Mouse (Mus musculus) lung, embryonic 16.5 days (tissue): ENCODE results near the gene Tspan9. TPM values are rescaled to one million over a fixed set of nuclear protein-coding genes. Genes with fewer than 3 reads are reported as not detected.

Source experiments
- ATAC-seq: fragments of 200-750 bp; cut with Nextera tagmentation; 2 replicates; pipeline ENCODE4 v1.8.0; 2017; ENCODE audit warnings: low read depth, mild to moderate bottlenecking, moderate library complexity
- H3K27ac ChIP-seq: fragments of 300-500 bp; sonication (generic); 2 replicates; pipeline ENCODE4 v1.5.1; 2014; ENCODE audit warnings: mild to moderate bottlenecking, control low read depth, low read length
- H3K27me3 ChIP-seq: fragments of 300-500 bp; sonication (generic); 2 replicates; pipeline ENCODE4 v1.6.1; 2014; ENCODE audit warnings: low read depth, low read length, mixed read lengths; ENCODE audit not compliant: control insufficient read depth, insufficient read depth
- H3K36me3 ChIP-seq: fragments of 300-500 bp; sonication (generic); 2 replicates; pipeline ENCODE4 v1.6.1; 2014; ENCODE audit warnings: low read length; ENCODE audit not compliant: control insufficient read depth, insufficient read depth
- H3K4me1 ChIP-seq: fragments of 300-500 bp; sonication (generic); replicated peaks from 2 replicates; pipeline ENCODE4 v1.6.1; 2014; ENCODE audit warnings: low read length, mixed read lengths; ENCODE audit not compliant: control insufficient read depth, insufficient read depth
- H3K4me2 ChIP-seq: fragments of 300-500 bp; sonication (generic); 2 replicates; pipeline ENCODE4 v1.6.1; 2014; ENCODE audit warnings: low read depth, low read length, control low read depth
- H3K4me3 ChIP-seq: fragments of 300-500 bp; sonication (generic); 2 replicates; pipeline ENCODE4 v1.5.1; 2014; ENCODE audit warnings: mild to moderate bottlenecking, low read length, control low read depth
- H3K9ac ChIP-seq: fragments of 300-500 bp; sonication (generic); 2 replicates; pipeline ENCODE4 v1.6.1; 2014; ENCODE audit warnings: low read length, control low read depth
- H3K9me3 ChIP-seq: fragments of 300-500 bp; sonication (generic); 2 replicates; pipeline ENCODE4 v1.6.1; 2016; ENCODE audit warnings: low read length; ENCODE audit not compliant: control insufficient read depth
- WGBS: fragments of 180-500 bp; shearing (Covaris S2); extraction: QIAGEN DNeasy Blood & Tissue Kit; methylation state at CpG from one replicate; pipeline ENCODE4 v1.1.7; 2014; 5-methylcytosine and 5-hydroxymethylcytosine counted together
- polyA plus RNA-seq: library from polyadenylated mRNA; unstranded; fragments of >200 nt; fragmentation: Nextera tagmentation; extraction: Ambion mirVana; gene quantifications from 2 replicates; pipeline ENCODE4 v1.2.1, GENCODE M21; 2015

Gene Tspan9
- polyA plus RNA-seq, 1 experiment from 2014 or later = 158 TPM

DNA sequence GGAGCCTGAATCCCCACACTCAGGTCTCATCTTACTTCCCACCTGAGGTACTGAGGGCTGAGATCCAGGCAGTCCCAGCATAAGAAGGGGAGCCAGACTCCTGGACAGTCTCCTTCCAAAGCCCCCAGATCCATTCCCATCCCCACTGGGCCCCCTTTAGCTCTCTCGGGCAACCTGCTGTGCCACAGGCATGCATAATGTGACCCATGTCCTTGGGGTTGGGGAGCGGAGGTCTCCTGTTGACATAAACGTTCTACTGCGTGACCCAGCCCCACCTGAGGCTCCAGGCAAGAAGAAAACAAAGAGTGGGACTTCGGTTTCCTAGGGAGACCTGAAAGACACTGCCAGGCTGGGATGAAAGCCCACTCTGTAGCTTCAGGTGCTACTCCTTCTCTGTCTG is 172.5 kb downstream of the Tspan9 start:
- H3K27ac ChIP-seq = no peak overlapping the region
- 0 out of 2 replicates have a peak, but pooled peaks cover 4% of the 10 kb centered on the region for H3K4me1 ChIP-seq
- 57% methylated on average over 5 of the region's 5 CpGs for WGBS

DNA sequence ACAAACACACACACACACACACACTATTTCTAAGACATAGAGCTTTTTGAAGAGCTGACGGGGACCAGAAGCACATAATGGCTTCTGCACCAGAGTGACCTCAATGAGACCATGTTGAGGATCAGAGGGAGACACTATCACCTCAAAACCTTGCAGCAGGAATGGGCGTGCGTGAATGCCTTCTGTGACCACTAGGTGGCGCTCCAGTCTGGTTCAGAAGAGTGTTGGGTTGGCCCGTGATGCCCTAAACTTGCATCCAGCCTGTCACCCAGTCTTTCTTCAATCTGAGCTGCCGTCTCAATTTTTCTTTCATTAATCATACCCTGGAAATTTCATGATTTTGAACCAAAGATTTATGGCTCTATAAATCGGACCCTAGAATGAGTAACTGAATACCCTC is 173.3 kb downstream of the Tspan9 start:
- Histone ChIP-seq H3K27me3 (no peaks in the 10 kb centered on the region), H3K9ac (no peak overlapping the region), H3K27ac (no peak overlapping the region), H3K4me3 (no peak overlapping the region), H3K36me3 (no peaks in the 10 kb centered on the region), H3K9me3 (no peaks in the 10 kb centered on the region), H3K4me2 (no peak overlapping the region), H3K4me1 (0 out of 2 replicates have a peak, but pooled peaks cover 4% of the 10 kb centered on the region)
- peak; percentile 53; the same call in 1 of the 2 replicates for ATAC-seq
- WGBS = 10% methylated on average over 7 of the region's 7 CpGs

More for the DNA sequence above, 172.5 kb downstream of the Tspan9 start:
- no peak for ATAC-seq
- no peaks in the 10 kb centered on the region for H3K9me3 ChIP-seq
- H3K4me3 ChIP-seq = no peak overlapping the region
- H3K27me3 ChIP-seq = no peaks in the 10 kb centered on the region
- H3K4me2 ChIP-seq = no peak overlapping the region
- no peaks in the 10 kb centered on the region for H3K36me3 ChIP-seq
- no peak overlapping the region for H3K9ac ChIP-seq

DNA sequence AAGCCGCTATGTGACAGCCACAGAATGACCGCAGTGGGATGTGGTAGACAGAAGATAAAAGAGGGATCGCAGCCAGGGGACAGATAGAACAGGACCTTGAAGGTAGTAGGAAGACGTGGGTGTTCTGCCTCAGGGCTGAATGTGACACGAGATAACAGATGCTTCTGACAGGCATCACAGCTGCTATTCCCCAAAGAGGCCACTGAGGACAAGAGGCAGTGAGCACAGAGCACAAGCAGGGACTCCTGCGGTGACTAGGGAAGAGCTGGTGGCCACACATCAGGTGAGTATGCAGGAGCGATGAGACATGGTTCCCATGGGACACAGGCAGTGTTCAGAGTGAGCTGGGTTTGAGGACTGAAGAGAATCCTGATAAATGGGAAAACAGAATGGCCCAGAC is 173.7 kb downstream of the Tspan9 start:
- Histone ChIP-seq H3K27ac (no peak overlapping the region), H3K4me3 (no peak overlapping the region), H3K36me3 (no peaks in the 10 kb centered on the region), H3K4me1 (0 out of 2 replicates have a peak, but pooled peaks cover 4% of the 10 kb centered on the region), H3K4me2 (no peak overlapping the region), H3K9ac (no peak overlapping the region), H3K27me3 (no peaks in the 10 kb centered on the region), H3K9me3 (no peaks in the 10 kb centered on the region)
- ATAC-seq = no peak
- 74% methylated on average over 7 of the region's 7 CpGs for WGBS

DNA sequence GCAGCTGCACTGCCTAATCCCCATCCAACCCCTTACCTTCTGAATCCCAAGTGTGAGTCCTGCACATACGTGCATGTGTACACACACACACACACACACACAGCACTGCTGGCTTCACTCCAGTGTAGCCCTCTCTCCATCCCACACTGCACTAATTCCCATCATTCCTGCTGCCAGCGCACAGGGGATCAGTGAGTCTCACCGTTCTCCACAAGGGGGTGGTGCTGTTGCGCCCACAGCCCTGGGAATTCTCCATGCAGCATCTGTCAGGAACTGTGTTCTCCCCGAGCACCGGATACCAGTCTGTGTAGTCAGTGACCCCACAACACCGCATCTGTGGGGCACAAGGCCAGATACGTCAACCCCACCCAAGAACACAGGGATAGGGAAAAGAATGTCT is 177.9 kb downstream of the Tspan9 start:
- H3K36me3 ChIP-seq = peaks cover 14% of the 10 kb centered on the region; the same call in 1 of the 2 replicates
- H3K9ac ChIP-seq = no peak overlapping the region
- no peak for ATAC-seq
- H3K4me1 ChIP-seq = no peaks in the 10 kb centered on the region
- no peak overlapping the region for H3K4me2 ChIP-seq
- no peaks in the 10 kb centered on the region for H3K9me3 ChIP-seq
- 49% methylated on average over 8 of the region's 8 CpGs for WGBS
- H3K4me3 ChIP-seq = no peak overlapping the region
- H3K27ac ChIP-seq = no peak overlapping the region
- H3K27me3 ChIP-seq = no peaks in the 10 kb centered on the region

DNA sequence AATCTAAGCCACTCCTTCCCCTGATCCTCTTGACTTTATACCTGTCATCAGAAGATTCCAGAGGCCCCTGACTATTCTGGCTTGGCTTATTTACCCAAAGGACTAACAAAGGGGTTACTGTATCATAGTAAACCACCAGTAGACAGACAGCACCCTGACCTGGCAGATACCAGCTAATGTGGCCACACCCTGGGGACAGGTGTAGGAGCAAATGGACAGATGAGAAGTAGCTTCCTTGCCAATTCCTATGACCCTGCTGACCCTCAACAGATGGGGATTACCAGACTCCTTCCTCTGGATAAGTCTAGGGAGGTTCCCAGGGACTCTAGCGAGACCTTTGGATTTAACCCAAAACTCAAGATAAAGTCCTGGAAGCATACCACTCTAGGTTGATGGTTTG is 183.2 kb downstream of the Tspan9 start:
- H3K36me3 ChIP-seq = peaks cover 14% of the 10 kb centered on the region; the same call in 1 of the 2 replicates
- ATAC-seq = no peak
- H3K9me3 ChIP-seq = no peaks in the 10 kb centered on the region
- no peaks in the 10 kb centered on the region for H3K4me1 ChIP-seq
- H3K9ac ChIP-seq = no peak overlapping the region
- no peak overlapping the region for H3K4me3 ChIP-seq
- 82% methylated on average over 1 of the region's 1 CpGs for WGBS
- H3K4me2 ChIP-seq = no peak overlapping the region
- H3K27ac ChIP-seq = no peak overlapping the region
- no peaks in the 10 kb centered on the region for H3K27me3 ChIP-seq

DNA sequence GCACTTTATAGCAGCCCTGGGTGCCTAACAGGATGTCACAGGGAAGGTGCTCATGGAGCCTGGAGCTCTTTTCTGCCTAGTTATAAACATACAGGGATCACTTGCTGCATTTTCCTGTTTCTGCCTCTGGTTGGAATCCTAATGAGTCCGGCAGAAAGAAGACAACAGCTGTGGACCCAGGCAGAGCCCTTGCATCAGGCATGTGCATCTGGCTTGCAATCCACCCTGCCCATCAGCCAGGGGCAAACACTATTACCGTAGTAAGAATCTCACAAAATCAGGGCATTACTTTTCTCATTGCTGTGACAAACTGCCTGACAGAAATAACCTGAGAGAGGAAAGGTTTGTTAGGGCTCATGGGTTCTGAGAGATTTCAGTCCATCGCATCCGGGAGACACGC is 187.2 kb downstream of the Tspan9 start:
- Histone ChIP-seq H3K4me1 (no peaks in the 10 kb centered on the region), H3K27me3 (no peaks in the 10 kb centered on the region), H3K36me3 (no peaks in the 10 kb centered on the region), H3K4me2 (no peak overlapping the region), H3K4me3 (no peak overlapping the region), H3K9me3 (no peaks in the 10 kb centered on the region), H3K27ac (no peak overlapping the region), H3K9ac (no peak overlapping the region)
- ATAC-seq = no peak
- WGBS = 71% methylated on average over 5 of the region's 5 CpGs

DNA sequence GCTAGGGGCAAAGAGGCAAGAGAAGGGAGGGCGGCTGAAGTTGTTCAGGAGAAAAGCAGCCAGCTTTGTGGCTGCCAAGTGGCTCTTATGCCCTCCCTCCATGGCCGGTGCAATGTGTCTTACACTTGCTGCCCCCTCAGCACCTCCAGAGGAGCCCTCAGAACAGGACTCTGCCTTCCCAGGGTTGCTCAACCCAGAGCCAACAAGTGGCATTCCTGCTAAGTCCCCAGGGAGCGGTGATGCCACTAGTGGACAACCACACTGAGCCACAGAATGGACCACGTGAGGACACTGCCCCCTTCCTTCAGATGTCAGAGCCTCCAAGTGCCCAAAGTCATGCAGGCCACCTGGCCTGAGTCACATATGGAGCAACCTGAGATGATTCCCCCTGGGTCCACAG is 190.3 kb downstream of the Tspan9 start:
- no peak overlapping the region for H3K4me2 ChIP-seq
- no peak overlapping the region for H3K4me3 ChIP-seq
- no peak overlapping the region for H3K9ac ChIP-seq
- no peaks in the 10 kb centered on the region for H3K36me3 ChIP-seq
- H3K27ac ChIP-seq = no peak overlapping the region
- no peaks in the 10 kb centered on the region for H3K27me3 ChIP-seq
- 73% methylated on average over 4 of the region's 4 CpGs for WGBS
- ATAC-seq = 0 out of 2 replicates have a peak, but pooled peaks have one; percentile 37
- H3K4me1 ChIP-seq = no peaks in the 10 kb centered on the region
- no peaks in the 10 kb centered on the region for H3K9me3 ChIP-seq

DNA sequence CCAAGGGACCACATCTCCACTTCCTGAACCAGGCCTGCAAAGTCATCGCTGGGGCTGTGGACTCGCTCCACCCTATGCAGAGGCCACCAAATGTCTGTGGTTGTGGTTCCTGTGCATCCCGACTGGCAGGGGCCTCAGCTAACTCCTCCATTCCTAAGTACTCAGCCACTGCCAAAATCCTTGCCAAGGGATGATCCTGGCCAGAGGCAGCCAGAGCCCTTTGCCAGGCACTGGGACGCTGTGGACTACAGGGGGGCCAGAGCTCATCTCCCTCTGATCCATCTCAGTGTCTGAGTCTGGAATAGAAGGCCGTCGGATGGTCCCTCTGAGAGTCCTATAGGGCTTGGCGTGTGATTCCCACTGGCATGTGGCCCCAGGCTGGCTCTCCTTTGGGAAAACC is 193.5 kb downstream of the Tspan9 start:
- no peak overlapping the region for H3K4me2 ChIP-seq
- H3K9me3 ChIP-seq = no peaks in the 10 kb centered on the region
- no peak overlapping the region for H3K27ac ChIP-seq
- no peak overlapping the region for H3K9ac ChIP-seq
- H3K36me3 ChIP-seq = no peaks in the 10 kb centered on the region
- H3K4me1 ChIP-seq = no peaks in the 10 kb centered on the region
- H3K27me3 ChIP-seq = no peaks in the 10 kb centered on the region
- 88% methylated on average over 7 of the region's 7 CpGs for WGBS
- ATAC-seq = no peak
- H3K4me3 ChIP-seq = no peak overlapping the region

DNA sequence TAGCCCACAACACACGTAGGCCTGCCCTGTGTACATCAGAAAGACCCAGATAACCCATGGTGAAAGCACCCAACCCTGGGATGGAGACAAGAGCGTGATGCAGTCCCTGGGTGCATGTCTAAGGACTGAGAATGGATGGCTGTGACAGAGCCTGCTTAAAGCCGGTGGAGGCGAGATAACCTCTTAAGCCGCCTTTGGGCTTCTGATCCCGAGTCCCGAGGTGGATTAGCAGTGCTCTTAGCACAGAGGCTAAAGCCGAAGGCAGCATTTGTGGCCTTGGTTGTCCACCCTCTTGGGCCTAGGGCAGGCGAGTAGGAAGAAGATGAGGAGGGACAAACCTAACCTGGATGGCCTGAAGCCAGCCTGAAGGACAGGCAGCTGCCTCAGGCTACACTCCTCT is 194.7 kb downstream of the Tspan9 start:
- H3K9ac ChIP-seq = no peak overlapping the region
- no peak overlapping the region for H3K4me3 ChIP-seq
- no peaks in the 10 kb centered on the region for H3K9me3 ChIP-seq
- H3K4me2 ChIP-seq = no peak overlapping the region
- H3K27me3 ChIP-seq = no peaks in the 10 kb centered on the region
- H3K27ac ChIP-seq = no peak overlapping the region
- H3K36me3 ChIP-seq = 0 out of 2 replicates have a peak, but pooled peaks cover 3% of the 10 kb centered on the region
- WGBS = 71% methylated on average over 9 of the region's 9 CpGs
- H3K4me1 ChIP-seq = no peaks in the 10 kb centered on the region
- ATAC-seq = no peak

DNA sequence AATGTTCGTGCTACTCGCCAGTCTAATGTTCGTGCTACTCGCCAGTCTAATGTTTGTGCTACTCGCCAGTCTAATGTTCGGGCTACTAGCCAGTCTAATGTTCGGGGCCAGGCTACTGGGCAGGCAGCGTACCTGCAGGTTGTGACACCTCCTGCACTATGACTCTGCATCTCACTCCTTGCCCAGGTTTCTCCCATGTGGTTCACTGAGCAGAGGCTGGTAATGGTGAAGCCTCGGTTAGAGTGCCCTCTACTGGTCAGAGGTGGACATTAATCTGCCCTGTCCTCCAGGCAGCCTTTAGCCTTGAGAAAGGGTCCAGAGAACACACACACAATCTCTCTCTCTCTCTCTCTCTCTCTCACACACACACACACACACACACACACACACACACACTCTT is 197.7 kb downstream of the Tspan9 start:
- no peaks in the 10 kb centered on the region for H3K27me3 ChIP-seq
- H3K4me2 ChIP-seq = no peak overlapping the region
- no peak overlapping the region for H3K9ac ChIP-seq
- no peaks in the 10 kb centered on the region for H3K9me3 ChIP-seq
- H3K4me3 ChIP-seq = no peak overlapping the region
- 0 out of 2 replicates have a peak, but pooled peaks cover 3% of the 10 kb centered on the region for H3K36me3 ChIP-seq
- peak; percentile 79 for ATAC-seq
- WGBS = 52% methylated on average over 9 of the region's 9 CpGs
- H3K4me1 ChIP-seq = no peaks in the 10 kb centered on the region
- H3K27ac ChIP-seq = no peak overlapping the region
